Mouse (Mus musculus): ENCODE results near the gene Theg.

DNA sequence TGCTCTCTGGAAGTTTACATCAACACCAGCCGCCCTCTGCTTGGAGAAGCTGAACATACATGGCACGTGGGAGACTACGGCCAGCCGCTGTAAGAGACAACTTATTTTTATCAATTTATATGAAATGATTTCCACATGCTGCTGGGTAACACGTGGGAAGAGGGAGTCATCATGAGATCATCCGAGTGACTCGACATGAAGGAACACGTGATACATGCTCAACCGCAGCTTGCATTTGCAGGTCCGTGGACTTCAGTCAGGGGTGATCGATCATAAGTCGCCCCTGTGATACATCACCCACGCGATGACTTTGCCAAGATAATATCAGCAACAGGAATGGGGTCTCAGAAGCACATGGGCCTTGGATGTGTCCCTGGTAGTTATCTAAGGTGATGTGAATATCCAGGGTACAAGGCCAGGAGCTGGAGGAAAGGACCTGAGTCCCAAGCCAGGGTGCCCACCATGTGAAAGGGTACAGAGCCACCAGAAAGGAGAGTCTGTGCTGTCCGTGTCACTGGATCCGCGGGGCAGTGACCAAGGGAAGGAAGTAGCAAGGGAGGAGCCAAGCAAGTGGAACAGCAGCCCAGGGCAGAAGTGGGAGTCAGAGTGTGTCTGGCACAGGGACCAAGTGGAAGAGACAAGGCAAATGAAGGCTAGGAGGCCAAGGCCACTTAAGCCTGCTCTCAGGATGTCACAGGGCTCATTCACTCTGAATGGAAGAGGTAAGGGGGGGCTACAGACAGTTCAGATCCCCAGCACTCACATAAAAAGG lies 46.1 kb upstream of the Theg start:
- TF ChIP-seq CTCF (IDR thresholded peaks at IDR 0.05; ENCODE audit: low read depth, low read length) (no peak), POLR2AphosphoS5 (IDR thresholded peaks at IDR 0.05; ENCODE audit: insufficient replicate concordance, low read depth, low read length) (no peak), GATA1 (IDR thresholded peaks at IDR 0.05; ENCODE audit: borderline replicate concordance, low read length) (no peak)
